Mouse (Mus musculus) brain, embryonic 14.5 days (tissue): ENCODE measurements around the gene Hsf2bp.

Source experiments
- CTCF ChIP-seq: fragments of 200-500 bp; IDR thresholded peaks from 2 replicates; pipeline ENCODE4 v1.5.1; 2012; ENCODE audit warnings: inconsistent platforms, mild to moderate bottlenecking, moderate library complexity, borderline replicate concordance; ENCODE audit not compliant: insufficient read depth, insufficient read length; ENCODE audit errors: extremely low read depth
- POLR2A ChIP-seq: fragments of 200-500 bp; IDR thresholded peaks from 2 replicates; pipeline ENCODE4 v1.6.1; 2012; ENCODE audit warnings: mild to moderate bottlenecking, inconsistent platforms, borderline replicate concordance; ENCODE audit not compliant: poor library complexity, insufficient read depth, insufficient read length, severe bottlenecking; ENCODE audit errors: extremely low read depth

DNA sequence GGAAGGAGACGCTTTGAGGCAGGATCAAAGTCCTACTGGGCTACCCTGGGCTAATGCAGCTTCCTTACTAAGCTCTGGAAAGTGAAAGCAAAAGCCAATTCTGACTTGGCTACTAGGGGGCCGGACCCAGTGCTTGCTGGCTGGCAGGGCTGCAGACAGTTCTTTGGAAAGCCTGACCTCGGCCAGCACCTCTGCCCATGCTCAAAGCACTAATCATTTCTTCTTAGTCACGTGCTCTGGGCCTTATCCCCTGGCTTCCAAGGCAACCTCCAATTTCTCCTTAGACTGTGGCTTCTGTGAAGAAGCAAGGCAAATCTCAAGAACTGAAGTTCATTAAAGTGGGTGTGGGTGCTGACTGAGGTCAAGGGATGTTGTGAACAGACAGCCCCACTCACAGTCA is 38.5 kb upstream of the Hsf2bp start:
- TF ChIP-seq CTCF, result no peak
- TF ChIP-seq POLR2A, result no peak
